Mouse (Mus musculus) ES-E14 (cell line): ENCODE data around the gene Klra17. TPM values are rescaled to one million over a fixed set of nuclear protein-coding genes. Genes with fewer than 3 reads are reported as not detected.
"Not testable (repeated sequence)": the region's sequence is repeated elsewhere in the genome, so short reads cannot be mapped to it uniquely, and the experiment has no call there.

Experiments
- DNase-seq: peaks from one replicate; pipeline ENCODE4 v3.0.0-alpha.2; 2013; ENCODE audit warnings: low read depth, low spot score
- H3K27ac ChIP-seq: 2 replicates; pipeline ENCODE4 v1.5.1; 2012; ENCODE audit warnings: low read depth, mild to moderate bottlenecking, low read length, moderate library complexity, mixed read lengths; ENCODE audit not compliant: poor library complexity, insufficient read depth, severe bottlenecking
- H3K36me3 ChIP-seq: 2 replicates; pipeline ENCODE4 v1.6.1; 2012; ENCODE audit warnings: mild to moderate bottlenecking, low read length, moderate library complexity, mixed read lengths; ENCODE audit not compliant: control insufficient read depth, poor library complexity, insufficient read depth, severe bottlenecking
- H3K4me1 ChIP-seq, 2 experiments: fragments of 150-350 bp in 1 of 2; sonication (generic) in 1 of 2; 2 replicates each; pipeline ENCODE4 v1.6.1; 2012; ENCODE audit warnings: low read length in 2 of 2, mild to moderate bottlenecking in 1 of 2, mixed read lengths in 1 of 2; ENCODE audit not compliant: control insufficient read depth in 2 of 2, insufficient read depth in 2 of 2, poor library complexity in 1 of 2
- H3K4me3 ChIP-seq, 2 experiments: fragments of 150-350 bp in 1 of 2; sonication (generic) in 1 of 2; 2 replicates each; pipeline ENCODE4 v1.5.1; 2012; ENCODE audit warnings: low read length in 2 of 2, low read depth in 1 of 2, mild to moderate bottlenecking in 1 of 2, mixed read lengths in 1 of 2; ENCODE audit not compliant: insufficient read depth in 1 of 2, poor library complexity in 1 of 2, severe bottlenecking in 1 of 2
- H3K9ac ChIP-seq: 2 replicates; pipeline ENCODE4 v1.6.1; 2012; ENCODE audit warnings: low read depth, mild to moderate bottlenecking, low read length, mixed read lengths; ENCODE audit not compliant: poor library complexity, insufficient read depth, severe bottlenecking
- H3K9me3 ChIP-seq: fragments of 150-350 bp; sonication (generic); 2 replicates; pipeline ENCODE4 v1.6.1; 2012; ENCODE audit warnings: low read depth, mild to moderate bottlenecking, low read length; ENCODE audit not compliant: control insufficient read depth, insufficient read depth
- CHD2 ChIP-seq: IDR thresholded peaks from 2 replicates; pipeline ENCODE4 v1.6.1; 2014; ENCODE audit warnings: mild to moderate bottlenecking, low read depth, low read length, inconsistent platforms
- HCFC1 ChIP-seq: IDR thresholded peaks from 2 replicates; pipeline ENCODE4 v1.6.1; 2012; ENCODE audit warnings: low read length, inconsistent platforms, borderline replicate concordance; ENCODE audit not compliant: insufficient read depth
- MAFK ChIP-seq: IDR thresholded peaks from 2 replicates; pipeline ENCODE4 v1.6.1; 2014; ENCODE audit warnings: mild to moderate bottlenecking, low read depth, low read length, inconsistent platforms; ENCODE audit not compliant: insufficient read depth
- ZC3H11A ChIP-seq: IDR thresholded peaks from 2 replicates; pipeline ENCODE4 v1.6.1; 2012; ENCODE audit warnings: low read depth, mild to moderate bottlenecking, inconsistent platforms, low read length, borderline replicate concordance
- ZNF384 ChIP-seq: IDR thresholded peaks from 2 replicates; pipeline ENCODE4 v1.6.1; 2012; ENCODE audit warnings: low read depth, low read length, inconsistent platforms
- in situ Hi-C, 2 experiments: fragments of 600-800 bp; cut with MboI; formaldehyde crosslinking; loops; one replicate each; pipeline ENCODE4 v1.15.1; 2025; ENCODE audit warnings: low sequenced_read_pairs in 2 of 2, inconsistent platforms in 1 of 2; ENCODE audit not compliant: unreplicated experiment in 2 of 2
- total RNA-seq: library from RNA; depleted of rRNA; stranded (reverse); fragments of 300-350 nt; gene quantifications from 2 replicates; pipeline ENCODE4 v1.2.3, GENCODE M21; 2012; rRNA removed

Klra17 gene
- total RNA-seq = not detected in 2 replicates

DNA sequence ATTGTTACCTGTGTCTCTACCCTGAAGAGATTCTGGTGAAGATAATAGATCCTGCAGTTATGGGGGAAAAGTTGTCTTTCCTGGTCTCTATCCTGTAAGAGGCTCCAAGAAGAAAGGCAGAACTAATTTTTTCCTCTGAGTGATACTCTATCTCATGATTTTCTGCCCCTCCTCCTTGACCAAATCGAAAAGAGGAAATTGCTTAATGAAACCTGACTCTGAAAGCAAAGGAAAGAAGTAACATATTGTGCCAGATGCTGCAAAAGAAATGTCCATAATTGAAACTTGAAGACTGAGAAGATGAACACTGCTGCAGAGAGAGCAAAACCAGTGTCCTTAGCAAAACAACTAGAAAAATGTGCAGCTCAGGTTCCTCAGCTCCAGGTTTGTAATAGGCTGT lies at the start of gene Klra17:
Klra17 (minus strand) TSS at position 124 of the 400 bp plus-strand sequence.
- H3K4me3 ChIP-seq = no peak within 1 kb of the TSS
- in situ Hi-C loops = loop anchor here (10.0 kb wide), 3 partner anchors 158 to 508 kb away; partner anchors contain the start of genes Klra1 (in 1 of the 2) and Klra7 (in 1 of the 2)
- H3K4me1 ChIP-seq = no peaks in the 10 kb centered on the region
- no peaks in the 10 kb centered on the region; the same call in 1 of the 2 replicates for H3K9me3 ChIP-seq
- no peak for DNase-seq
- H3K27ac ChIP-seq = no peak within 1 kb of the TSS
- H3K9ac ChIP-seq = no peak within 1 kb of the TSS
- no peaks in the 10 kb centered on the region for H3K36me3 ChIP-seq
- TF ChIP-seq CHD2 (no peak), ZC3H11A (no peak), ZNF384 (no peak), HCFC1 (no peak), MAFK (no peak)

DNA sequence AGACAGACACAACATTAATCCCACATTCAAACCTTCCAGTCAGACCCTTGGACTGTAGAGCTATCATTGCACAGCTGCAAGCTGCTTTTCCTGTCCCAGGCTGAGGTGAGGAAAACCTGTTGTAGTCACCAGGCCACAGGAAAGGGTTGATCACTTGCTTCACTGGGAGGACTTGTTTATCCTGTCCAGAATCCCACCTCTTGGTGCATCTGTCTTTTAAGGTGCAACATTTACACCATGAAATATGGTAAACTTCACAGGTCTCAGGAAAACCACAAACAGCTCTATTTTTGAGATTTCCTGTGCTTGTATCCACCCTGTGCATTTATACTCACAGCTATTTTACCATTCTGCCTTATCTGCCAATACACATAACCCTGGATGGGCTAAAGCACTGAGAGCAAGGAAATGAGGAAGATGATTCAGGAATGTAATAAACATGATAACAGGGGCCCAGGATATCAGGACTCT lies 41.0 kb upstream of the Klra17 start, which contains the start of gene Klra5:
Klra5 (minus strand) TSS at position 175 of the 471 bp plus-strand sequence.
- not testable (repeated sequence) for DNase-seq, H3K4me3 ChIP-seq, H3K9ac ChIP-seq, H3K36me3 ChIP-seq, H3K4me1 ChIP-seq, H3K9me3 ChIP-seq, H3K27ac ChIP-seq
- in situ Hi-C loops = loop anchor here in 1 of 2 experiments (25.0 kb wide), 1 partner anchor 245 kb away; no protein-coding TSS in a partner anchor

DNA sequence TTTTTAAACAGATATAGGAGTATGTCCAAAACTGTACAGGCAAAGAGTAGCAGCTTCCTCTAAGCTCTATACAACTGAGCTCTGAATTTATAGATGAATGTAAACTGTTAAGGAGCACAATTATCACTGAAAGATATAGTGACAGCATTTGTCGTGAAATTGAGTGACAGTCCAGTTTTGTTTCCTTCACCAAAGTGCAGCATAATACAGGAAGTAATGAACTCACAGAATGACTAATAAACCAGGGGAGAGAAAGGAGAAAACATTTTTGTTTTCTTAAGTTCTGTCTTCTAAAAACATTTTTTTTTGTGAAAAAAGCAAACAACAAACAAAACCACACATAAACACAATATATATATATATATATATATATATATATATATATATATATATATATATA lies 40.5 kb upstream of the Klra17 start:
- Histone ChIP-seq H3K9ac (no peak overlapping the region), H3K4me1 (no peaks in the 10 kb centered on the region), H3K36me3 (no peaks in the 10 kb centered on the region), H3K9me3 (no peaks in the 10 kb centered on the region; the same call in 1 of the 2 replicates), H3K4me3 (no peak overlapping the region), H3K27ac (no peak overlapping the region)
- in situ Hi-C loops = loop anchor here in 1 of 2 experiments (25.0 kb wide), 1 partner anchor 245 kb away; no protein-coding TSS in a partner anchor
- no peak for DNase-seq
- TF ChIP-seq MAFK (no peak), ZC3H11A (no peak), ZNF384 (no peak), CHD2 (no peak)

DNA sequence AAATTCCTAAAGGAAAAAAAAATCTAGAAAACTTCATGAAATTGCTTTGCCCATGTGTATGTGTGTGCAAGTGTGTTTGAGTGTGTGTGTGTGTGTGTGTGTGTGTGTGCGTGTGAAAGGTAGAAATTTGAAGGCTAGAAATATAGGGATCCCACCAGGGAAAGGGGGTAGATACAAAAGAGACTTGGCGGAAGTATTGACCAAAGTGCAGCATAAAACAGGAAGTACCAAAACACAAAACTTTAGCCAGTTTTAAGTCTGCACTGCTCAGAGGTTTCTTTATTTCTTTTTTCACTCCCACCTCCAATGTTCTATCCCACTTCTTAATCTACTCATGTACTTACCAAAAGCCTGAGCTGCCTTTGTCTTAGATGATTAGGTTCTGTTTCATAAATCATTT lies 6.1 kb upstream of the Klra17 start:
- no peaks in the 10 kb centered on the region for H3K9me3 ChIP-seq
- H3K36me3 ChIP-seq = no peaks in the 10 kb centered on the region
- DNase-seq = no peak
- TF ChIP-seq HCFC1 = no peak
- TF ChIP-seq CHD2 = no peak
- no peak for TF ChIP-seq ZC3H11A
- no peak for TF ChIP-seq ZNF384
- TF ChIP-seq MAFK = no peak
- in situ Hi-C loops = no loop called here
- no peak overlapping the region for H3K4me3 ChIP-seq
- H3K27ac ChIP-seq = no peak overlapping the region
- no peaks in the 10 kb centered on the region for H3K4me1 ChIP-seq
- no peak overlapping the region for H3K9ac ChIP-seq

DNA sequence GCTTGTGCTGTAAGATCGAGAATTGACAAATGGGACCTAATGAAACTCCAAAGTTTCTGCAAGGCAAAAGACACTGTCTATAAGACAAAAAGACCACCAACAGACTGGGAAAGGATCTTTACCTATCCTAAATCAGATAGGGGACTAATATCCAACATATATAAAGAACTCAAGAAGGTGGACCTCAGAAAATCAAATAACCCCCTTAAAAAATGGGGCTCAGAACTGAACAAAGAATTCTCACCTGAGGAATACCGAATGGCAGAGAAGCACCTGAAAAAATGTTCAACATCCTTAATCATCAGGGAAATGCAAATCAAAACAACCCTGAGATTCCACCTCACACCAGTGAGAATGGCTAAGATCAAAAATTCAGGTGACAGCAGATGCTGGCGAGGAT lies 14.1 kb downstream of the Klra17 start, which contains the start of gene Gm17631:
Gm17631 (plus strand) TSS at position 301 of the 400 bp plus-strand sequence.
- in situ Hi-C loops = loop anchor here in 1 of 2 experiments (10.0 to 25.0 kb wide), 2 partner anchors 112 to 525 kb away; partner anchors contain the start of gene Klra1
- H3K36me3 ChIP-seq, H3K4me3 ChIP-seq, H3K9ac ChIP-seq, DNase-seq, H3K9me3 ChIP-seq, H3K27ac ChIP-seq, H3K4me1 ChIP-seq: not testable (repeated sequence)
